Mouse (Mus musculus) hindbrain, postnatal 0 days (tissue): Measurements from ENCODE around the gene Sp6. TPM values are rescaled to one million over a fixed set of nuclear protein-coding genes. Genes with fewer than 3 reads are reported as not detected.

ENCODE experiments used
- ATAC-seq: fragments of 200-750 bp; cut with Nextera tagmentation; 2 replicates; pipeline ENCODE4 v1.8.0; 2017; ENCODE audit warnings: mild to moderate bottlenecking, moderate TSS enrichment, moderate library complexity
- DNase-seq: peaks from one replicate; pipeline ENCODE4 v3.0.0-alpha.2; 2015; ENCODE audit warnings: low spot score
- H3K27ac ChIP-seq: fragments of 300-500 bp; sonication (generic); 2 replicates; pipeline ENCODE4 v1.5.1; 2014; ENCODE audit warnings: mild to moderate bottlenecking
- H3K27me3 ChIP-seq: fragments of 300-500 bp; sonication (generic); 2 replicates; pipeline ENCODE4 v1.6.1; 2014; ENCODE audit warnings: low read length, mixed read lengths; ENCODE audit not compliant: insufficient read depth
- H3K36me3 ChIP-seq: fragments of 300-500 bp; sonication (generic); 2 replicates; pipeline ENCODE4 v1.6.1; 2014; ENCODE audit warnings: low read length, mixed read lengths; ENCODE audit not compliant: insufficient read depth
- H3K4me1 ChIP-seq: fragments of 300-500 bp; sonication (generic); 2 replicates; pipeline ENCODE4 v1.6.1; 2014; ENCODE audit warnings: antibody characterized with exemption, low read length, mixed read lengths; ENCODE audit not compliant: insufficient read depth
- H3K4me2 ChIP-seq: fragments of 300-500 bp; sonication (generic); 2 replicates; pipeline ENCODE4 v1.6.1; 2014; ENCODE audit warnings: low read depth, mild to moderate bottlenecking, low read length, moderate library complexity, mixed read lengths
- H3K4me3 ChIP-seq: fragments of 300-500 bp; sonication (generic); 2 replicates; pipeline ENCODE4 v1.5.1; 2014; ENCODE audit warnings: low read length
- H3K9ac ChIP-seq: fragments of 300-500 bp; sonication (generic); replicated peaks from 2 replicates; pipeline ENCODE4 v1.6.1; 2014; ENCODE audit warnings: mild to moderate bottlenecking, low read length, moderate library complexity, mixed read lengths
- H3K9me3 ChIP-seq: fragments of 300-500 bp; sonication (generic); 2 replicates; pipeline ENCODE4 v1.6.1; 2016; ENCODE audit warnings: low read length, mixed read lengths
- CTCF ChIP-seq: IDR thresholded peaks from 2 replicates; pipeline ENCODE4 v1.5.1; 2016; ENCODE audit warnings: antibody characterized with exemption, control low read depth, low read depth
- WGBS: fragments of 180-500 bp; shearing (Covaris S2); extraction: QIAGEN DNeasy Blood & Tissue Kit; methylation state at CpG from one replicate; pipeline ENCODE4 v1.1.7; 2014; 5-methylcytosine and 5-hydroxymethylcytosine counted together
- polyA plus RNA-seq: library from polyadenylated mRNA; unstranded; fragments of >200 nt; fragmentation: Nextera tagmentation; extraction: Ambion mirVana; gene quantifications from 2 replicates; pipeline ENCODE4 v1.2.1, GENCODE M21; 2015
- total RNA-seq: library from RNA; depleted of rRNA; stranded (reverse); fragments of >200 nt; gene quantifications from 2 replicates; pipeline ENCODE4 v1.2.3, GENCODE M21; 2014

Gene Sp6
- total and polyA plus RNA-seq, 2 experiments from 2014 or later: 0.54 to 0.99 TPM

GRCm38 (mm10) chr11:97041022-97041899 lies 28.1 kb downstream of the Sp6 start, which contains the start of the genes Lrrc46 and Mrpl10:
TSS of gene Lrrc46 (minus strand) at chr11:97041407.
TSS of gene Mrpl10 (plus strand) at chr11:97041560.
- Histone ChIP-seq H3K4me1 (peaks cover 5% of the 10 kb centered on the region; the same call in 1 of the 2 replicates), H3K4me3 (peak within 1 kb of the TSS; percentile 80), H3K9me3 (no peaks in the 10 kb centered on the region), H3K9ac (peak within 1 kb of the TSS; percentile 82), H3K4me2 (peak within 1 kb of the TSS; percentile 71), H3K27ac (peak within 1 kb of the TSS; percentile 82), H3K27me3 (no peaks in the 10 kb centered on the region), H3K36me3 (no peaks in the 10 kb centered on the region)
- DNase-seq (peak; percentile 98), ATAC-seq (peak; percentile 94)
- under 1% methylated on average over 48 of the region's 48 CpGs for WGBS
- TF ChIP-seq CTCF: 0 out of 2 replicates have a peak, but pooled peaks have one; percentile 2

- ATAC-seq: no peak
- no peak overlapping the region for H3K4me2 ChIP-seq
- no peaks in the 10 kb centered on the region for H3K27me3 ChIP-seq
- no peaks in the 10 kb centered on the region for H3K9me3 ChIP-seq
- DNase-seq: no peak
- 97% methylated on average over 8 of the region's 8 CpGs for WGBS
- no peak for TF ChIP-seq CTCF
- H3K36me3 ChIP-seq: 0 out of 2 replicates have a peak, but pooled peaks cover 6% of the 10 kb centered on the region
- H3K27ac ChIP-seq: no peak overlapping the region
- H3K9ac ChIP-seq: no peak overlapping the region
- H3K4me1 ChIP-seq: peaks cover 6% of the 10 kb centered on the region; the same call in 1 of the 2 replicates
- H3K4me3 ChIP-seq: no peak overlapping the region
Measured at GRCm38 (mm10) chr11:97044902-97045301, 31.7 kb downstream of the Sp6 start.

- Histone ChIP-seq H3K27me3 (no peaks in the 10 kb centered on the region), H3K4me2 (no peak overlapping the region), H3K36me3 (0 out of 2 replicates have a peak, but pooled peaks cover 6% of the 10 kb centered on the region), H3K4me1 (peaks cover 14% of the 10 kb centered on the region; the same call in 1 of the 2 replicates), H3K27ac (no peak overlapping the region), H3K4me3 (no peak overlapping the region), H3K9me3 (no peaks in the 10 kb centered on the region), H3K9ac (no peak overlapping the region)
- TF ChIP-seq CTCF: peak; percentile 27
- WGBS: 85% methylated on average over 7 of the region's 7 CpGs
- DNase-seq (peak; percentile 13), ATAC-seq (no peak)
Measured at GRCm38 (mm10) chr11:97045861-97046260, 32.7 kb downstream of the Sp6 start.

- H3K4me2 ChIP-seq: no peak overlapping the region
- no peaks in the 10 kb centered on the region for H3K27me3 ChIP-seq
- ATAC-seq (no peak), DNase-seq (no peak)
- no peak overlapping the region for H3K9ac ChIP-seq
- no peaks in the 10 kb centered on the region for H3K9me3 ChIP-seq
- peaks cover 22% of the 10 kb centered on the region for H3K4me1 ChIP-seq
- no peak overlapping the region for H3K4me3 ChIP-seq
- 0 out of 2 replicates have a peak, but pooled peaks cover 6% of the 10 kb centered on the region for H3K36me3 ChIP-seq
- WGBS: 79% methylated on average over 8 of the region's 8 CpGs
- H3K27ac ChIP-seq: no peak overlapping the region
- no peak for TF ChIP-seq CTCF
Measured at GRCm38 (mm10) chr11:97048090-97048650, 35.0 kb downstream of the Sp6 start.

- no peaks in the 10 kb centered on the region for H3K9me3 ChIP-seq
- no peak for TF ChIP-seq CTCF
- no peak overlapping the region for H3K4me2 ChIP-seq
- no peak for DNase-seq
- WGBS: 73% methylated on average over 6 of the region's 6 CpGs
- no peak overlapping the region for H3K4me3 ChIP-seq
- peak overlapping the region; percentile 78; the same call in 1 of the 2 replicates for H3K27ac ChIP-seq
- peaks cover 17% of the 10 kb centered on the region; the same call in 1 of the 2 replicates for H3K36me3 ChIP-seq
- H3K9ac ChIP-seq: no peak overlapping the region
- peaks cover 22% of the 10 kb centered on the region for H3K4me1 ChIP-seq
- H3K27me3 ChIP-seq: no peaks in the 10 kb centered on the region
- no peak for ATAC-seq
Measured at GRCm38 (mm10) chr11:97049492-97050085, 36.4 kb downstream of the Sp6 start.

- peak; percentile 88 for ATAC-seq
- peak within 1 kb of the TSS; percentile 68 for H3K4me3 ChIP-seq
- WGBS: 4% methylated on average over 18 of the region's 18 CpGs
Measured at GRCm38 (mm10) chr11:97050216-97050943, 37.2 kb downstream of the Sp6 start, which contains the start of gene Osbpl7. TSS of gene Osbpl7 (plus strand) at chr11:97050628.

More at GRCm38 (mm10) chr11:97050216-97050943, 37.2 kb downstream of the Sp6 start, which contains the start of gene Osbpl7:
- Histone ChIP-seq H3K9me3 (no peaks in the 10 kb centered on the region), H3K27me3 (no peaks in the 10 kb centered on the region), H3K36me3 (peaks cover 25% of the 10 kb centered on the region), H3K4me1 (peaks cover 22% of the 10 kb centered on the region), H3K9ac (peak within 1 kb of the TSS; percentile 67), H3K27ac (peak within 1 kb of the TSS; percentile 78), H3K4me2 (peak within 1 kb of the TSS; percentile 96)
- peak; percentile 57 for TF ChIP-seq CTCF
- DNase-seq: peak; percentile 89
